Mouse (Mus musculus) right cerebral cortex, postnatal 36 days (tissue): Measurements from ENCODE around the gene Agtrap.
A peak's percentile ranks its signal among the peaks of the same experiment; 100 is the strongest.

ENCODE experiments used
- DNase-seq, 2 experiments: peaks; one replicate each; pipeline ENCODE4 v3.0.0; 2022; ENCODE audit warnings: low spot score in 2 of 2, mixed read lengths in 1 of 2

Agtrap gene

GRCm38 (mm10) chr4:148107621-148108291 lies 19.9 kb upstream of the Agtrap start:
- no peak for DNase-seq

- no peak for DNase-seq
Observed at GRCm38 (mm10) chr4:148104146-148104545, 16.3 kb upstream of the Agtrap start.

GRCm38 (mm10) chr4:148101801-148102527 lies 14.1 kb upstream of the Agtrap start:
- DNase-seq, result peak; percentile 23 to 49

- no peak for DNase-seq
Observed at GRCm38 (mm10) chr4:148098666-148099065, 10.8 kb upstream of the Agtrap start.

- DNase-seq, result no peak
Observed at GRCm38 (mm10) chr4:148097936-148098335, 10.1 kb upstream of the Agtrap start.

GRCm38 (mm10) chr4:148095081-148095480 lies 7.2 kb upstream of the Agtrap start:
- DNase-seq, result no peak

GRCm38 (mm10) chr4:148094161-148094560 lies 6.3 kb upstream of the Agtrap start:
- DNase-seq, result no peak

- no peak for DNase-seq
Observed at GRCm38 (mm10) chr4:148092551-148093271, 4.9 kb upstream of the Agtrap start.

GRCm38 (mm10) chr4:148091181-148091580 lies 3.4 kb upstream of the Agtrap start:
- no peak for DNase-seq

GRCm38 (mm10) chr4:148089166-148089565 lies 1.3 kb upstream of the Agtrap start:
- DNase-seq, result no peak

GRCm38 (mm10) chr4:148087091-148087906 lies 532 bp downstream of the Agtrap start:
- no peak for DNase-seq

- DNase-seq, result no peak
Observed at GRCm38 (mm10) chr4:148085907-148086305, 1.9 kb downstream of the Agtrap start.

GRCm38 (mm10) chr4:148085131-148085906 lies 2.5 kb downstream of the Agtrap start:
- no peak for DNase-seq

GRCm38 (mm10) chr4:148084261-148084714 lies 3.5 kb downstream of the Agtrap start:
- DNase-seq, result no peak

GRCm38 (mm10) chr4:148083176-148083899 lies 4.5 kb downstream of the Agtrap start:
- no peak for DNase-seq

GRCm38 (mm10) chr4:148082257-148083044 lies 5.4 kb downstream of the Agtrap start:
- no peak for DNase-seq

GRCm38 (mm10) chr4:148081201-148081600 lies 6.6 kb downstream of the Agtrap start:
- no peak for DNase-seq

GRCm38 (mm10) chr4:148080597-148080973 lies 7.2 kb downstream of the Agtrap start:
- DNase-seq, result no peak

- DNase-seq, result no peak
Observed at GRCm38 (mm10) chr4:148079944-148080596, 7.8 kb downstream of the Agtrap start.
